Mouse (Mus musculus) thymus, postnatal 4 days (tissue): ENCODE measurements around the gene Bpifb9b.
"Not testable (repeated sequence)": the region's sequence is repeated elsewhere in the genome, so short reads cannot be mapped to it uniquely, and the experiment has no call there.

ENCODE experiments used
- DNase-seq: peaks from one replicate; pipeline ENCODE4 v3.0.0; 2021

The Bpifb9b gene

GRCm38 (mm10) chr2:154306927-154307326 is at the start of gene Bpifb9b:
Gene Bpifb9b (plus strand): TSS chr2:154307227.
- not testable (repeated sequence) for DNase-seq

- DNase-seq = not testable (repeated sequence)
Observed at GRCm38 (mm10) chr2:154257554-154257953, 49.5 kb upstream of the Bpifb9b start, which contains the start of gene Bpifb9a. Gene Bpifb9a (plus strand): TSS chr2:154257854.

- not testable (repeated sequence) for DNase-seq
Observed at GRCm38 (mm10) chr2:154264397-154264796, 42.6 kb upstream of the Bpifb9b start.

GRCm38 (mm10) chr2:154291866-154292265 is 15.2 kb upstream of the Bpifb9b start:
- DNase-seq = not testable (repeated sequence)

GRCm38 (mm10) chr2:154292833-154293232 is 14.2 kb upstream of the Bpifb9b start:
- DNase-seq = no peak

GRCm38 (mm10) chr2:154294746-154295145 is 12.3 kb upstream of the Bpifb9b start:
- peak; percentile 76 for DNase-seq

GRCm38 (mm10) chr2:154300496-154300895 is 6.5 kb upstream of the Bpifb9b start:
- DNase-seq = peak; percentile 92

- DNase-seq = no peak
Observed at GRCm38 (mm10) chr2:154301763-154302162, 5.3 kb upstream of the Bpifb9b start.

- DNase-seq = not testable (repeated sequence)
Observed at GRCm38 (mm10) chr2:154304604-154305003, 2.4 kb upstream of the Bpifb9b start.

- not testable (repeated sequence) for DNase-seq
Observed at GRCm38 (mm10) chr2:154313771-154314170, 6.7 kb downstream of the Bpifb9b start.

- no peak for DNase-seq
Observed at GRCm38 (mm10) chr2:154326852-154327251, 19.8 kb downstream of the Bpifb9b start.

- no peak for DNase-seq
Observed at GRCm38 (mm10) chr2:154335572-154335971, 28.5 kb downstream of the Bpifb9b start.

- no peak for DNase-seq
Observed at GRCm38 (mm10) chr2:154338161-154338560, 31.1 kb downstream of the Bpifb9b start.

GRCm38 (mm10) chr2:154339356-154339755 is 32.3 kb downstream of the Bpifb9b start:
- DNase-seq = no peak

GRCm38 (mm10) chr2:154348152-154348551 is 41.1 kb downstream of the Bpifb9b start:
- DNase-seq = no peak

- not testable (repeated sequence) for DNase-seq
Observed at GRCm38 (mm10) chr2:154354000-154354425, 47.0 kb downstream of the Bpifb9b start.

GRCm38 (mm10) chr2:154367510-154367909 is 60.5 kb downstream of the Bpifb9b start:
- DNase-seq = no peak
